ENCODE assay signal across 9 mouse cellular contexts in genomic region chr16:23135421-23136149, GRCm38 (mm10). TPM values are rescaled to one million over a fixed set of nuclear protein-coding genes. Genes with fewer than 3 reads are reported as not detected.
A peak's percentile ranks its signal among the peaks of the same experiment; 100 is the strongest.
DNase-seq lines count a peak whose midpoint lies in the region; ATAC-seq and TF ChIP-seq lines count a peak whose summit lies in the region.
"Had no signal": no experiment of that assay in that cellular context is flagged by ENCODE, and none has a peak within 500 bp of the region (broad histone marks: within the 10 kb centered on the region; RNA-seq: fewer than 3 reads in every experiment).

No protein-coding gene starts in this region.

- 0 out of 2 replicates have a peak, but pooled peaks have one; percentile 38 for ATAC-seq in hindbrain, embryonic 11.5 days (ENCODE audit: low FRiP score)
- ATAC-seq in hindbrain, embryonic 12.5 days (ENCODE audit: low FRiP score), result no peak
- peak; percentile 77 for ATAC-seq in CD4-positive, CD25-positive, alpha-beta regulatory T cell, adult 4 months
- no peak for ATAC-seq in intestine, postnatal 0 days
- no peak for ATAC-seq in stomach, embryonic 15.5 days (ENCODE audit: insufficient read depth, low FRiP score, low read depth)
- ATAC-seq in megakaryocyte-erythroid progenitor cell, adult 5-6 weeks (replicated peaks; ENCODE audit: low FRiP score, low TSS enrichment, poor library complexity, severe bottlenecking), result no peak
- no peak for ATAC-seq in forebrain, embryonic 15.5 days (replicated peaks)

- H3K9me3 ChIP-seq in hindbrain, embryonic 11.5 days (ENCODE audit: control insufficient read depth, low read length), result no peaks in the 10 kb centered on the region
- no peaks in the 10 kb centered on the region for H3K9me3 ChIP-seq in hindbrain, embryonic 12.5 days (replicated peaks)
- H3K9me3 ChIP-seq in intestine, postnatal 0 days (ENCODE audit: control insufficient read depth), result no peaks in the 10 kb centered on the region
- H3K9me3 ChIP-seq in stomach, embryonic 15.5 days, result no peaks in the 10 kb centered on the region
- H3K9me3 ChIP-seq in forebrain, embryonic 15.5 days, result no peaks in the 10 kb centered on the region
- H3K9me3 ChIP-seq: liver, embryonic 15.5 days had no signal

- no peaks in the 10 kb centered on the region for H3K27me3 ChIP-seq in hindbrain, embryonic 11.5 days (ENCODE audit: control insufficient read depth, insufficient read depth, low read length)
- H3K27me3 ChIP-seq in hindbrain, embryonic 12.5 days, result no peaks in the 10 kb centered on the region
- no peaks in the 10 kb centered on the region for H3K27me3 ChIP-seq in intestine, postnatal 0 days (replicated peaks; ENCODE audit: control insufficient read depth, insufficient read depth, low read length)
- no peaks in the 10 kb centered on the region for H3K27me3 ChIP-seq in stomach, embryonic 15.5 days (replicated peaks)
- no peaks in the 10 kb centered on the region for H3K27me3 ChIP-seq in forebrain, embryonic 15.5 days
- H3K27me3 ChIP-seq: liver, embryonic 15.5 days had no signal

- no peak overlapping the region for H3K4me3 ChIP-seq in hindbrain, embryonic 11.5 days (ENCODE audit: low read depth, low read length)
- no peak overlapping the region for H3K4me3 ChIP-seq in hindbrain, embryonic 12.5 days
- H3K4me3 ChIP-seq in intestine, postnatal 0 days (ENCODE audit: low read depth, low read length), result no peak overlapping the region
- H3K4me3 ChIP-seq in stomach, embryonic 15.5 days (replicated peaks), result no peak overlapping the region
- H3K4me3 ChIP-seq in forebrain, embryonic 15.5 days, result no peak overlapping the region
- H3K4me3 ChIP-seq: liver, embryonic 15.5 days had no signal

- WGBS in hindbrain, embryonic 11.5 days, result 21% methylated on average over 11 of the region's 11 CpGs
- WGBS in hindbrain, embryonic 12.5 days, result 20% methylated on average over 11 of the region's 11 CpGs
- WGBS in intestine, postnatal 0 days, result 21% methylated on average over 11 of the region's 11 CpGs
- 17% methylated on average over 11 of the region's 11 CpGs for WGBS in stomach, embryonic 15.5 days
- 27% methylated on average over 11 of the region's 11 CpGs for WGBS in forebrain, embryonic 15.5 days

- peak; percentile 86 for TF ChIP-seq CTCF in intestine, postnatal 0 days (IDR thresholded peaks at IDR 0.05; ENCODE audit: low read depth)

- no peak overlapping the region for H3K9ac ChIP-seq in hindbrain, embryonic 11.5 days (ENCODE audit: low read depth, low read length)
- H3K9ac ChIP-seq in hindbrain, embryonic 12.5 days, result no peak overlapping the region
- no peak overlapping the region for H3K9ac ChIP-seq in intestine, postnatal 0 days (ENCODE audit: low read depth, low read length)
- no peak overlapping the region for H3K9ac ChIP-seq in stomach, embryonic 15.5 days
- no peak overlapping the region for H3K9ac ChIP-seq in forebrain, embryonic 15.5 days (replicated peaks)
- H3K9ac ChIP-seq: liver, embryonic 15.5 days had no signal

- no peaks in the 10 kb centered on the region for H3K4me1 ChIP-seq in hindbrain, embryonic 11.5 days (replicated peaks; ENCODE audit: control insufficient read depth, insufficient read depth, low read length)
- no peaks in the 10 kb centered on the region for H3K4me1 ChIP-seq in hindbrain, embryonic 12.5 days
- no peaks in the 10 kb centered on the region for H3K4me1 ChIP-seq in intestine, postnatal 0 days (replicated peaks; ENCODE audit: control insufficient read depth, insufficient read depth, low read length)
- H3K4me1 ChIP-seq in stomach, embryonic 15.5 days, result no peaks in the 10 kb centered on the region
- no peaks in the 10 kb centered on the region for H3K4me1 ChIP-seq in forebrain, embryonic 15.5 days
- H3K4me1 ChIP-seq: liver, embryonic 15.5 days had no signal

- H3K4me2 ChIP-seq in hindbrain, embryonic 11.5 days (replicated peaks; ENCODE audit: low read depth, low read length), result no peak overlapping the region
- H3K4me2 ChIP-seq in hindbrain, embryonic 12.5 days (replicated peaks), result no peak overlapping the region
- no peak overlapping the region for H3K4me2 ChIP-seq in intestine, postnatal 0 days (replicated peaks; ENCODE audit: low read depth)
- peak overlapping the region; percentile 29 for H3K4me2 ChIP-seq in stomach, embryonic 15.5 days
- no peak overlapping the region for H3K4me2 ChIP-seq in forebrain, embryonic 15.5 days (replicated peaks)
- H3K4me2 ChIP-seq: liver, embryonic 15.5 days had no signal

- no peaks in the 10 kb centered on the region for H3K36me3 ChIP-seq in hindbrain, embryonic 11.5 days (ENCODE audit: control insufficient read depth, insufficient read depth, low read length)
- no peaks in the 10 kb centered on the region for H3K36me3 ChIP-seq in hindbrain, embryonic 12.5 days
- H3K36me3 ChIP-seq in intestine, postnatal 0 days (ENCODE audit: control insufficient read depth, insufficient read depth), result no peaks in the 10 kb centered on the region
- H3K36me3 ChIP-seq in stomach, embryonic 15.5 days, result no peaks in the 10 kb centered on the region
- H3K36me3 ChIP-seq in forebrain, embryonic 15.5 days, result no peaks in the 10 kb centered on the region
- H3K36me3 ChIP-seq: liver, embryonic 15.5 days had no signal

- no peak overlapping the region for H3K27ac ChIP-seq in hindbrain, embryonic 11.5 days (ENCODE audit: low read depth, low read length)
- H3K27ac ChIP-seq in hindbrain, embryonic 12.5 days, result no peak overlapping the region
- H3K27ac ChIP-seq in intestine, postnatal 0 days (ENCODE audit: low read depth, low read length), result no peak overlapping the region
- no peak overlapping the region for H3K27ac ChIP-seq in stomach, embryonic 15.5 days
- no peak overlapping the region for H3K27ac ChIP-seq in forebrain, embryonic 15.5 days (replicated peaks)
- H3K27ac ChIP-seq: liver, embryonic 15.5 days had no signal

- peak; percentile 61 for DNase-seq in hindbrain, embryonic 11.5 days (ENCODE audit: low spot score)
- DNase-seq in brain, embryonic 18.5 days (ENCODE audit: low read depth, low spot score), result peak; percentile 14

RNA-seq across cellular contexts. Expression of gene Rfc4, which starts 8.0 kb away (rescaled TPM):
- 182 and 192 TPM in 2 replicates for polyA plus RNA-seq in hindbrain, embryonic 11.5 days (2014; fragmentation: Nextera tagmentation; extraction: Ambion mirVana)
- polyA plus RNA-seq in hindbrain, embryonic 12.5 days (2016; fragmentation: Nextera tagmentation; extraction: Ambion mirVana), result 94.2 and 97.2 TPM in 2 replicates
- 10 to 100 TPM; 38.4 to 51.1 TPM for polyA plus RNA-seq in CD4-positive, CD25-positive, alpha-beta regulatory T cell, adult 4 months (2017; shearing (Covaris generic))
- 39.6 and 40.7 TPM in 2 replicates for polyA plus RNA-seq in intestine, postnatal 0 days (2015; fragmentation: Nextera tagmentation; extraction: Ambion mirVana)
- polyA plus RNA-seq in stomach, embryonic 15.5 days (2015; fragmentation: Nextera tagmentation; extraction: Ambion mirVana), result 109 and 117 TPM in 2 replicates
- 216 and 230 TPM in 2 replicates for total RNA-seq in megakaryocyte-erythroid progenitor cell, adult 5-6 weeks (2014; fragmentation: Nextera tagmentation)
- total RNA-seq in megakaryocyte-erythroid progenitor cell, adult 5-6 weeks (2017), result 106 and 142 TPM in 2 replicates
- polyA plus RNA-seq in forebrain, embryonic 15.5 days (2015; fragmentation: Nextera tagmentation; extraction: Ambion mirVana), result 71.7 and 87.2 TPM in 2 replicates

RNA-seq across cellular contexts. Expression of gene Adipoq, which starts 10.8 kb away (rescaled TPM):
- polyA plus RNA-seq in hindbrain, embryonic 11.5 days (2014; fragmentation: Nextera tagmentation; extraction: Ambion mirVana), result not detected in 2 replicates
- polyA plus RNA-seq in hindbrain, embryonic 12.5 days (2016; fragmentation: Nextera tagmentation; extraction: Ambion mirVana), result not detected in 2 replicates
- not detected for polyA plus RNA-seq in CD4-positive, CD25-positive, alpha-beta regulatory T cell, adult 4 months (2017; shearing (Covaris generic))
- not detected in 2 replicates for polyA plus RNA-seq in intestine, postnatal 0 days (2015; fragmentation: Nextera tagmentation; extraction: Ambion mirVana)
- 0.10 TPM in 1 of 2 replicates, not detected in the other for polyA plus RNA-seq in stomach, embryonic 15.5 days (2015; fragmentation: Nextera tagmentation; extraction: Ambion mirVana)
- total RNA-seq in megakaryocyte-erythroid progenitor cell, adult 5-6 weeks (2014; fragmentation: Nextera tagmentation), result not detected in 2 replicates
- total RNA-seq in megakaryocyte-erythroid progenitor cell, adult 5-6 weeks (2017), result 0.50 TPM in 1 of 2 replicates, not detected in the other
- polyA plus RNA-seq in forebrain, embryonic 15.5 days (2015; fragmentation: Nextera tagmentation; extraction: Ambion mirVana), result not detected in 2 replicates
- polyA plus RNA-seq: liver, embryonic 15.5 days had no signal

RNA-seq across cellular contexts. Expression of gene Eif4a2, which starts 28.3 kb away (rescaled TPM):
- 230 and 239 TPM in 2 replicates for polyA plus RNA-seq in hindbrain, embryonic 11.5 days (2014; fragmentation: Nextera tagmentation; extraction: Ambion mirVana)
- 240 and 269 TPM in 2 replicates for polyA plus RNA-seq in hindbrain, embryonic 12.5 days (2016; fragmentation: Nextera tagmentation; extraction: Ambion mirVana)
- 100 to 1,000 TPM; 558 to 662 TPM for polyA plus RNA-seq in CD4-positive, CD25-positive, alpha-beta regulatory T cell, adult 4 months (2017; shearing (Covaris generic))
- 101 and 109 TPM in 2 replicates for polyA plus RNA-seq in intestine, postnatal 0 days (2015; fragmentation: Nextera tagmentation; extraction: Ambion mirVana)
- 224 and 234 TPM in 2 replicates for polyA plus RNA-seq in stomach, embryonic 15.5 days (2015; fragmentation: Nextera tagmentation; extraction: Ambion mirVana)
- total RNA-seq in megakaryocyte-erythroid progenitor cell, adult 5-6 weeks (2014; fragmentation: Nextera tagmentation), result 524 and 587 TPM in 2 replicates
- total RNA-seq in megakaryocyte-erythroid progenitor cell, adult 5-6 weeks (2017), result 925 and 1,082 TPM in 2 replicates
- polyA plus RNA-seq in forebrain, embryonic 15.5 days (2015; fragmentation: Nextera tagmentation; extraction: Ambion mirVana), result 338 and 359 TPM in 2 replicates

Comparison
In these comparisons a context has a peak if more than half of its experiments do, and no peak if none do; other contexts are left out.
1. ATAC-seq: peak in hindbrain, embryonic 11.5 days (single experiment) and CD4-positive, CD25-positive, alpha-beta regulatory T cell, adult 4 months (single experiment); none in hindbrain, embryonic 12.5 days (single experiment), intestine, postnatal 0 days (single experiment), stomach, embryonic 15.5 days (single experiment), megakaryocyte-erythroid progenitor cell, adult 5-6 weeks (single experiment) and forebrain, embryonic 15.5 days (single experiment).